10 mouse cellular contexts compared by ENCODE assay signal in the genomic region with DNA sequence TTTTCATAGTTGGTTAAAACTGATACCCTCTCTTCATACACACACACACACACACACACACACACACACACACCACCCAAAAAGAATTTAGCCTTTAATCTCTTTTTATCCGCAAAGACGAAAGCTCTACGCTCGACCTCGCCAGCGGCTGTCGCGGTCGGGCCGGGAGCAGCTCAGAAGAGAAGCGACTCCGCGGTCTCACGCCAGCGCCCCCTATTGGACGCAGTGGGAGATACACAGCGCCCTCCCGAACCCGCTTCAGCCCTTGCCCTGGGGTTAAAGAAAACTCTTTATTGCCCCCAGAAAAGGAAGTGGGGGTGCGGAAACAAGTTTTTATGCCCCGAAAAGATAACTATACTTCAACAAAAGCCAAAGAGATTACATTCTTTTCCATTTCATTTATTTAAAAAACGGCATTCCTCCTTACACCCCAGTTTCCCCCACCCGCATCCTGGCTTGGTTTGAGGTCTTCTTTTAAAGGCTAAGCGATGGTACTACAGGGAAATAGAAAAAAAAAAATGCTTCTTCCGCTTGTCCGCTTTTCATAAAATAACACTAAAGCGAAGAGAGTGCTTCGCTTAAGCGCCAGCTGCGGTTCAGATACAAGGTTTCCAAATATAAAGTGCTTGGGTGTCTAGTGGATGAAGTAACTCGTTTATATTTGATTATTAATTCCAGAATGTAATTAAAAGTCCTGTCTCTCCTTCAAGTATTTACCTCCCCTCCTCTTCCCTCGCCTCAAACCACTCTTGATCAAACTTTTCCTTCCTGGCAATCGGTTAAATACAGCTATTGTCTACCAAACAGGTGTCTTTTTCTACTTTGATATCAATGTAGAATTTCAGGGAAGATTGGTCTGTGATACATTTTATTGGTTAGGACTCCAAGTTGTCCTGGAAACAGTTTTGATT. TPM values are rescaled to one million over a fixed set of nuclear protein-coding genes. Genes with fewer than 3 reads are reported as not detected.
A peak's percentile ranks its signal among the peaks of the same experiment; 100 is the strongest.
DNase-seq lines count a peak whose midpoint lies in the region; ATAC-seq and TF ChIP-seq lines count a peak whose summit lies in the region.
"Had no signal": no experiment of that assay in that cellular context is flagged by ENCODE, and none has a peak within 500 bp of the region (broad histone marks: within the 10 kb centered on the region; RNA-seq: fewer than 3 reads in every experiment).

No protein-coding gene starts in this region.

- DNase-seq in gastrocnemius, postnatal 10 days, result peak; percentile 64
- no peak for DNase-seq in gastrocnemius, postnatal 36 days
- peak; percentile 76 for DNase-seq in right cerebral cortex, postnatal 14 days
- DNase-seq in right cerebral cortex, postnatal 25 days, result no peak
- DNase-seq in forebrain, postnatal 0 days, result peak; percentile 86
- peak; percentile 89 for DNase-seq in midbrain, embryonic 14.5 days
- DNase-seq in ovary, postnatal 14 days (ENCODE audit: low spot score), result no peak
- no peak for DNase-seq in spleen, postnatal 36 days (ENCODE audit: low spot score in 2 of 2)

- H3K4me1 ChIP-seq in forebrain, postnatal 0 days (ENCODE audit: insufficient read depth), result no peaks in the 10 kb centered on the region
- peaks cover 23% of the 10 kb centered on the region; the same call in 1 of the 2 replicates for H3K4me1 ChIP-seq in midbrain, embryonic 14.5 days (ENCODE audit: control insufficient read depth, insufficient read depth, low read length)

- H3K4me3 ChIP-seq in forebrain, postnatal 0 days (ENCODE audit: low read depth, low read length), result peak overlapping the region; percentile 40
- H3K4me3 ChIP-seq in midbrain, embryonic 14.5 days (replicated peaks; ENCODE audit: low read depth, low read length), result peak overlapping the region; percentile 25
- H3K4me3 ChIP-seq: lung, embryonic 15.5 days had no signal

- TF ChIP-seq CTCF in forebrain, postnatal 0 days (IDR thresholded peaks at IDR 0.05; ENCODE audit: low read depth), result peak; percentile 82

- WGBS in forebrain, postnatal 0 days, result 6% methylated on average over 33 of the region's 33 CpGs
- WGBS in midbrain, embryonic 14.5 days, result 8% methylated on average over 33 of the region's 33 CpGs

- ATAC-seq in forebrain, postnatal 0 days, result peak; percentile 30
- ATAC-seq in midbrain, embryonic 14.5 days (ENCODE audit: low FRiP score, low TSS enrichment), result peak; percentile 36; the same call in 1 of the 2 replicates

- intact Hi-C loops in gastrocnemius, postnatal 36 days (cut with DNase I), result no loop called here

- H3K27ac ChIP-seq in forebrain, postnatal 0 days (ENCODE audit: low read depth, low read length), result peak overlapping the region; percentile 85
- H3K27ac ChIP-seq in midbrain, embryonic 14.5 days (replicated peaks; ENCODE audit: low read depth, low read length), result 0 out of 2 replicates have a peak overlapping the region, but pooled peaks have one; percentile 76
- H3K27ac ChIP-seq: lung, embryonic 15.5 days had no signal

- no peaks in the 10 kb centered on the region for H3K27me3 ChIP-seq in forebrain, postnatal 0 days (ENCODE audit: insufficient read depth, low read length)
- H3K27me3 ChIP-seq in midbrain, embryonic 14.5 days (ENCODE audit: control insufficient read depth, insufficient read depth, low read length), result peaks cover 9% of the 10 kb centered on the region; the same call in 1 of the 2 replicates

- peak overlapping the region; percentile 63 for H3K4me2 ChIP-seq in forebrain, postnatal 0 days (ENCODE audit: low read depth)
- H3K4me2 ChIP-seq in midbrain, embryonic 14.5 days (ENCODE audit: low read length), result peak overlapping the region; percentile 62

- no peaks in the 10 kb centered on the region for H3K36me3 ChIP-seq in forebrain, postnatal 0 days (ENCODE audit: insufficient read depth)
- no peaks in the 10 kb centered on the region for H3K36me3 ChIP-seq in midbrain, embryonic 14.5 days (ENCODE audit: control insufficient read depth, insufficient read depth, low read length)
- H3K36me3 ChIP-seq: G1E; lung, embryonic 15.5 days had no signal

- H3K9ac ChIP-seq in forebrain, postnatal 0 days, result peak overlapping the region; percentile 65
- no peak overlapping the region; the same call in 1 of the 2 replicates for H3K9ac ChIP-seq in midbrain, embryonic 14.5 days (replicated peaks; ENCODE audit: low read length)
- H3K9ac ChIP-seq: lung, embryonic 15.5 days had no signal

- no peaks in the 10 kb centered on the region for H3K9me3 ChIP-seq in forebrain, postnatal 0 days (ENCODE audit: low read length)
- no peaks in the 10 kb centered on the region for H3K9me3 ChIP-seq in midbrain, embryonic 14.5 days (ENCODE audit: control insufficient read depth, low read length)
- H3K9me3 ChIP-seq: lung, embryonic 15.5 days had no signal

RNA-seq across cellular contexts. Expression of a gene that starts 9.3 kb away (rescaled TPM):
- total RNA-seq in gastrocnemius, postnatal 10 days (2021), result under 1 TPM; 0.38 to 0.77 TPM
- not detected for total RNA-seq in gastrocnemius, postnatal 36 days (2021)
- 80.9 and 120 TPM in 2 replicates for total RNA-seq in forebrain, postnatal 0 days (2014; rRNA removed)
- polyA plus RNA-seq in forebrain, postnatal 0 days (2015; fragmentation: Nextera tagmentation; extraction: Ambion mirVana), result 23.1 and 31.0 TPM in 2 replicates
- polyA plus RNA-seq in midbrain, embryonic 14.5 days (2014; fragmentation: Nextera tagmentation; extraction: Ambion mirVana), result 16.8 and 22.4 TPM in 2 replicates
- polyA plus RNA-seq: G1E had no signal

Comparison
In these comparisons a context has a peak if more than half of its experiments do, and no peak if none do; other contexts are left out.
1. DNase-seq: peak in gastrocnemius, postnatal 10 days (single experiment), right cerebral cortex, postnatal 14 days (single experiment), forebrain, postnatal 0 days (single experiment) and midbrain, embryonic 14.5 days (single experiment); none in gastrocnemius, postnatal 36 days (0 of 2), right cerebral cortex, postnatal 25 days (single experiment), ovary, postnatal 14 days (single experiment) and spleen, postnatal 36 days (0 of 2).
2. RNA of a gene that starts 9.3 kb away (total RNA-seq): 80.9 to 120 TPM in forebrain, postnatal 0 days; 0.38 to 0.77 TPM in gastrocnemius, postnatal 10 days and not detected in gastrocnemius, postnatal 36 days; every median in the first group is over 10 times any median in the second.